ENCODE assay signal across 24 mouse cellular contexts in genomic region chrX:93279940-93280339, GRCm38 (mm10). TPM values are rescaled to one million over a fixed set of nuclear protein-coding genes. Genes with fewer than 3 reads are reported as not detected.
DNase-seq lines count a peak whose midpoint lies in the region; ATAC-seq lines count a peak whose summit lies in the region.
"Had no signal": no experiment of that assay in that cellular context is flagged by ENCODE, and none has a peak within 500 bp of the region (broad histone marks: within the 10 kb centered on the region; RNA-seq: fewer than 3 reads in every experiment).

No protein-coding gene starts in this region.

- H3K4me1 ChIP-seq in heart, embryonic 12.5 days (replicated peaks): 0 out of 2 replicates have a peak, but pooled peaks cover 3% of the 10 kb centered on the region
- peaks cover 19% of the 10 kb centered on the region for H3K4me1 ChIP-seq in megakaryocyte, embryonic 14.5 days
- H3K4me1 ChIP-seq: embryonic facial prominence, embryonic 12.5 days; heart, embryonic 13.5 days; hindbrain, embryonic 15.5 days had no signal

- 34% methylated on average over 4 of the region's 11 CpGs for WGBS in heart, embryonic 12.5 days

- peaks cover 38% of the 10 kb centered on the region for H3K27me3 ChIP-seq in heart, embryonic 12.5 days (replicated peaks)
- peaks cover 50% of the 10 kb centered on the region for H3K27me3 ChIP-seq in megakaryocyte, embryonic 14.5 days (replicated peaks)

- H3K27ac ChIP-seq in heart, embryonic 12.5 days (ENCODE audit: poor library complexity, severe bottlenecking): no peak overlapping the region
- H3K27ac ChIP-seq: embryonic facial prominence, embryonic 12.5 days; heart, adult 2 months; heart, embryonic 13.5 days; hindbrain, embryonic 15.5 days had no signal

- intact Hi-C loops in heart, postnatal 10 days (cut with DNase I): loop anchor here (2.0 to 10.0 kb wide), 2 partner anchors 185 to 205 kb away; no protein-coding TSS in a partner anchor

- no peaks in the 10 kb centered on the region for H3K9me3 ChIP-seq in heart, embryonic 12.5 days (replicated peaks)
- no peaks in the 10 kb centered on the region for H3K9me3 ChIP-seq in megakaryocyte, embryonic 14.5 days
- H3K9me3 ChIP-seq: embryonic facial prominence, embryonic 12.5 days; G1E; heart, embryonic 13.5 days; hindbrain, embryonic 15.5 days had no signal

- H3K36me3 ChIP-seq in heart, embryonic 12.5 days: no peaks in the 10 kb centered on the region
- H3K36me3 ChIP-seq in megakaryocyte, embryonic 14.5 days (replicated peaks; ENCODE audit: low read length): no peaks in the 10 kb centered on the region
- H3K36me3 ChIP-seq: embryonic facial prominence, embryonic 12.5 days; G1E; heart, embryonic 13.5 days; hindbrain, embryonic 15.5 days had no signal

- peak overlapping the region; percentile 45 for H3K4me2 ChIP-seq in heart, embryonic 12.5 days
- H3K4me2 ChIP-seq: embryonic facial prominence, embryonic 12.5 days; heart, embryonic 13.5 days; hindbrain, embryonic 15.5 days had no signal

- H3K9ac ChIP-seq in heart, embryonic 12.5 days: no peak overlapping the region
- H3K9ac ChIP-seq: embryonic facial prominence, embryonic 12.5 days; heart, embryonic 13.5 days; hindbrain, embryonic 15.5 days had no signal

- no peak overlapping the region for H3K4me3 ChIP-seq in heart, embryonic 12.5 days
- H3K4me3 ChIP-seq in megakaryocyte, embryonic 14.5 days (replicated peaks): peak overlapping the region; percentile 42
- H3K4me3 ChIP-seq: embryonic facial prominence, embryonic 12.5 days; heart, adult 2 months; heart, embryonic 13.5 days; hindbrain, embryonic 15.5 days had no signal

- peak; percentile 6 for DNase-seq in embryo, embryonic 10.5 days (ENCODE audit: low spot score)
- no peak for DNase-seq in embryo, embryonic 10 days (ENCODE audit: low spot score)
- DNase-seq in heart, postnatal 10 days: no peak
- no peak for DNase-seq in gastrocnemius, postnatal 4 days (ENCODE audit: low spot score in 2 of 2)
- DNase-seq: adrenal gland, postnatal 10 days; B cell, adult 2 months; cerebellum, adult 11-12 months; cerebellum, adult 9-10 months; cerebellum, postnatal 25 days; gastrocnemius, postnatal 10 days; heart, adult 2 months; heart, postnatal 14 days; kidney, adult 2 months had no signal

- no peak for ATAC-seq in heart, embryonic 12.5 days (ENCODE audit: insufficient number of reproducible peaks, low FRiP score)
- no peak for ATAC-seq in megakaryocyte, adult 5-6 weeks (ENCODE audit: poor library complexity, severe bottlenecking)
- ATAC-seq in monocyte, adult 5-6 weeks (replicated peaks; ENCODE audit: insufficient number of reproducible peaks, low FRiP score, low TSS enrichment, poor library complexity, severe bottlenecking): no peak
- ATAC-seq: CD4-positive, CD25-positive, alpha-beta regulatory T cell, adult 4 months; intestine, embryonic 16.5 days had no signal

RNA-seq across cellular contexts. Expression of gene Arx, which starts 6.3 kb away (rescaled TPM):
- 0.10 TPM in 1 of 2 replicates, not detected in the other for polyA plus RNA-seq in heart, embryonic 12.5 days (2016; fragmentation: Nextera tagmentation; extraction: Ambion mirVana)
- not detected for total RNA-seq in heart, postnatal 10 days (2021)
- polyA plus RNA-seq in megakaryocyte, embryonic 14.5 days (2012; ENCODE audit: insufficient read depth, low replicate concordance): 0.09 TPM in 1 of 2 replicates, not detected in the other
- total RNA-seq in megakaryocyte, adult 5-6 weeks (2015): not detected in 2 replicates
- total RNA-seq in megakaryocyte, adult 5-6 weeks (2017): not detected in 2 replicates
- 1 to 10 TPM; 2.2 to 2.4 TPM for total RNA-seq in gastrocnemius, postnatal 4 days (2021)
- total RNA-seq in monocyte, adult 5-6 weeks (2017): not detected in 3 replicates
- total RNA-seq: heart, adult 2 months; heart, postnatal 14 days; hematopoietic stem cell, adult 5-6 weeks had no signal
- polyA plus RNA-seq: CD4-positive, CD25-positive, alpha-beta regulatory T cell, adult 4 months; heart, adult 2 months; heart, embryonic 13.5 days; kidney, adult 2 months had no signal
